Mouse (Mus musculus) neural tube, embryonic 13.5 days (tissue): ENCODE measurements around the gene Diaph3. TPM values are rescaled to one million over a fixed set of nuclear protein-coding genes. Genes with fewer than 3 reads are reported as not detected.
A peak's percentile ranks its signal among the peaks of the same experiment; 100 is the strongest.

Source experiments
- ATAC-seq: fragments of 200-750 bp; cut with Nextera tagmentation; 2 replicates; pipeline ENCODE4 v1.8.0; 2017; ENCODE audit warnings: low read depth, mild to moderate bottlenecking, moderate TSS enrichment, moderate library complexity
- H3K27ac ChIP-seq: fragments of 300-500 bp; sonication (generic); replicated peaks from 2 replicates; pipeline ENCODE4 v1.5.1; 2015; ENCODE audit warnings: moderate library complexity, mild to moderate bottlenecking, inconsistent platforms
- H3K27me3 ChIP-seq: fragments of 300-500 bp; sonication (generic); 2 replicates; pipeline ENCODE4 v1.6.1; 2015; ENCODE audit warnings: mild to moderate bottlenecking, inconsistent platforms
- H3K36me3 ChIP-seq: fragments of 300-500 bp; sonication (generic); 2 replicates; pipeline ENCODE4 v1.6.1; 2015; ENCODE audit warnings: mild to moderate bottlenecking, inconsistent platforms
- H3K4me1 ChIP-seq: fragments of 300-500 bp; sonication (generic); replicated peaks from 2 replicates; pipeline ENCODE4 v1.6.1; 2015; ENCODE audit warnings: inconsistent platforms
- H3K4me2 ChIP-seq: fragments of 300-500 bp; sonication (generic); 2 replicates; pipeline ENCODE4 v1.6.1; 2015; ENCODE audit warnings: inconsistent platforms, mild to moderate bottlenecking, moderate library complexity
- H3K4me3 ChIP-seq: fragments of 300-500 bp; sonication (generic); 2 replicates; pipeline ENCODE4 v1.5.1; 2015; ENCODE audit warnings: mild to moderate bottlenecking, inconsistent platforms
- H3K9ac ChIP-seq: fragments of 300-500 bp; sonication (generic); 2 replicates; pipeline ENCODE4 v1.6.1; 2015; ENCODE audit warnings: moderate library complexity, mild to moderate bottlenecking, inconsistent platforms
- H3K9me3 ChIP-seq: fragments of 300-500 bp; sonication (generic); 2 replicates; pipeline ENCODE4 v1.6.1; 2016; ENCODE audit warnings: inconsistent platforms
- WGBS: fragments of 180-500 bp; shearing (Covaris S2); methylation state at CpG from one replicate; pipeline ENCODE4 v1.1.7; 2015; 5-methylcytosine and 5-hydroxymethylcytosine counted together
- polyA plus RNA-seq: library from polyadenylated mRNA; unstranded; fragments of >200 nt; fragmentation: Nextera tagmentation; extraction: Ambion mirVana; gene quantifications from 2 replicates; pipeline ENCODE4 v1.2.1, GENCODE M21; 2015

Gene Diaph3
- polyA plus RNA-seq, 1 experiment from 2014 or later, result 3.0 TPM

DNA sequence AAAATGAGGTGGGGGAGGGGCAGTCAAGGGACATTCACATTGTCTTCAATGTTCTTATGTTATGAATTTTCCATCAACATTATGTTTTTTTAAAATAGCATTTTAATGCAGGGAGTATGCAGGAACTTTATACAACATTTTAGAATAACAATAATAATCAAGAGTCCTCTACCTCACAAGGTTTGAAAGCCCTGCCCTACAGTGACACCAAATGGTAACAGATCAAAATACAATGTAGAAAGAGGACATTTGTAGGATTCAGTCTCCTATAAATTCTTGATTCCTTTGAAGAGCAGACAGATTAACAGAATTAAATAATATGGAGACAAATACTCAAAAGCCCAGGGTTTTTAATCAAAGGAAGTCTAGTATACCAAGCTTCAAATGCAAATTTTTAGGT lies 242.1 kb downstream of the Diaph3 start:
- Histone ChIP-seq H3K27ac (no peak overlapping the region), H3K9ac (no peak overlapping the region), H3K9me3 (no peaks in the 10 kb centered on the region), H3K27me3 (no peaks in the 10 kb centered on the region), H3K4me1 (no peaks in the 10 kb centered on the region), H3K4me2 (no peak overlapping the region), H3K4me3 (no peak overlapping the region), H3K36me3 (no peaks in the 10 kb centered on the region)
- ATAC-seq, result no peak

DNA sequence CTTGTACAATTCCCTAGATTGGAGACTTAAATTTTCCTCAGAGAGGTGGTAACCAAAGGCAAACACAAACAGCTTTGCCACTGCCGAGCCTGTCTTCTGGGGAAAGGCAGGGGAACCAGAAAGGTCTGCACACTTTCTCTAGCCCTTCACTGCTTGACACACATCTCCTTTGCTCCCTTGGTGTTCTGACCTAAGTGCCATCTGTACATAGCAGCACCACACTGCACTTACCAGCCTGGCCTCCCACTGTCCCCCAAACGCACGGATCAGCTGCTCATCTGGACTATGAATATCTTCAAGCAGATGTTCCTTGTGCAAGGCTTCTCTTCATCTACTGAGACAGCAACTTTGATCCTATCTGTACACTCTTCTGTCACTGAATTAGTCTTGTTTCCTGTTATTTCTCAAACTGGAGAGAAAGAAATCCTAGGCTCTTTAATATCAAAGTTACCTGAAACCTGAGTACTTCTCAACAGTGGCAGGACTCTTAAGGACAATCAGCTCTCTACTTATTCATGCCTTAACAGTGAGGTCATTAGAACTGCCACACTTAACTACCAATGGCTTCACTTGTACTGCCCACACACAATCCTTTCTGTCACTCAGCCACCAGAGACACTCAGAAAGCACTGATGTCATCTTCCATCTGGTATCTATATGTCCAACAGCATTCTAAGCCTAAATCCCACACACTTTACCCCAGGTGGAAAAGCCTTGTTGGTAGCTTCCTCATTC lies 251.8 kb downstream of the Diaph3 start:
- Histone ChIP-seq H3K4me3 (no peak overlapping the region), H3K9me3 (no peaks in the 10 kb centered on the region), H3K9ac (no peak overlapping the region), H3K27ac (no peak overlapping the region), H3K4me2 (no peak overlapping the region), H3K27me3 (no peaks in the 10 kb centered on the region), H3K36me3 (no peaks in the 10 kb centered on the region), H3K4me1 (no peaks in the 10 kb centered on the region)
- no peak for ATAC-seq
- 85% methylated on average over 3 of the region's 3 CpGs for WGBS

DNA sequence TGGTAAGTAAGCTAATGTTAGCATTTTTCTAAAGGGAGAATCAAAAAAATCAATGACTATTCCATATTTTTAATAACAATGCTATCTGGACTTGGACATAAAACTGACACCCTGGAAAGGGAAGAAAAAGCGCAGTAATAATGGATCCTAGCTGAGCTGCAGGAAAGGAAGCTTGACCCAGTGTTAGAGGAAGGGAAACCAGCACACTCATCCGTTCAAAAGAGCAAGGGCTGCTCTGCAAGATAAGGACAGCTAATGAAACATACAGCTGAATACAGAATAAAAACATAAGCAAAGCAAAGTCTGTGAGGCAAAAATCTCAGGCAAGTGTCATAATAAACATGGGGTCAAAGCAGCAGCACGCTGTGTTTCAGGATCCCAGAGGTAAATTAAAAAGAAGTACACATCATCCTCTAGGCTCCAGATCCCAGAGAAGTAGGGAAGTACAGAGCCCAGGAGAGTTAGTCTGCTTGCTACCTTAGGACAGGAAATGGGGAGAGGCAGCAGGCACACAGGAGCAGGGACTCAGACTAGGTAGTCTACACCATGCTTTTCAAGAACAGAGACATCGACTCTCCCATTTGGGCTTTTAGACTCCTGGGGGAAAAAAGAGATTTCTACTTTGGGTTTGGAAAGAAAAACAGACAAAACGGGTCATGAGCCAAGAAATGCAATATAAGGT lies 255.5 kb downstream of the Diaph3 start:
- no peak overlapping the region for H3K27ac ChIP-seq
- no peak overlapping the region for H3K4me2 ChIP-seq
- no peaks in the 10 kb centered on the region for H3K27me3 ChIP-seq
- H3K4me1 ChIP-seq, result no peaks in the 10 kb centered on the region
- ATAC-seq, result no peak
- WGBS, result 85% methylated on average over 5 of the region's 5 CpGs
- no peaks in the 10 kb centered on the region for H3K36me3 ChIP-seq
- H3K9ac ChIP-seq, result no peak overlapping the region
- no peak overlapping the region for H3K4me3 ChIP-seq
- H3K9me3 ChIP-seq, result no peaks in the 10 kb centered on the region

DNA sequence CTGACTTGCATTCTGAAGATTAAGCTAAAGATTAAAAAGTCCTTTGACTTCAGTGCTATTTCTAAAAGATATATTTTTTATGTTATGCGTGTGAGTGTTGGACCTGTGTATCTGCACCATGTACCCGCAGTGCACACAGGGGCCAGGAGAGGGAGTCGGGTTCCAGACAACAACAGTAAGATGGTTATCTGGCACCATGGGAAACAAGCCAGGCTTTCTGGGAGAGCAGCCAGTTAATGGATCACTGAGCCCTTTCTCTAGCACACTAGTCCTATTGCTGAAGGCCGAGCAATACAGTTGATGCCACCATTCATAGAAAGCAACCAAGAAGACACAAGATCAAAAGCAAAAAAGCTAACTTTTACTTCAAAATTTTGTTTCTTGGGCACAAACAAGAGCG lies 271.5 kb downstream of the Diaph3 start:
- H3K27me3 ChIP-seq, result no peaks in the 10 kb centered on the region
- peak; percentile 65; the same call in 1 of the 2 replicates for ATAC-seq
- H3K4me1 ChIP-seq, result 0 out of 2 replicates have a peak, but pooled peaks cover 4% of the 10 kb centered on the region
- no peaks in the 10 kb centered on the region for H3K9me3 ChIP-seq
- no peak overlapping the region for H3K27ac ChIP-seq
- no peaks in the 10 kb centered on the region for H3K36me3 ChIP-seq
- no peak overlapping the region for H3K4me2 ChIP-seq
- H3K4me3 ChIP-seq, result no peak overlapping the region
- WGBS, result 87% methylated on average over 5 of the region's 5 CpGs
- no peak overlapping the region for H3K9ac ChIP-seq

DNA sequence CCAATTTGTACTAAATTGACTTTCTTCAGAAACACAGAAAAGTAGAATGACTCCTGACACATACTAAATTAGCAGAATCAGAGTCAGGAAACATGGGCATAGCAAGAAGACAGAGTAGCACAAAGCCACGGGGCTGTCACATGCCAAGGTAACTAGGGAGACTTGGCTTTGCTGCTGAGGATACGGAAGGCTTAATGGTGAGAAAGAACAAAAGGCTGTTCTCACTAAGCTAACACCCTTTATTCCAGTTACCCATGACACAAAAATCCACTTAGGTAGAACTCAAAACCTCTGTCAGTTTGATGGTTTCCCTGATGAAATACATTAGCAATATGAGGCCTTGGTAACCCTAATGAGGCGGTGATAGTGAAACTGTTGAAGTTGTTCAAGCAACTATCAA lies 273.9 kb downstream of the Diaph3 start:
- Histone ChIP-seq H3K27ac (no peak overlapping the region), H3K4me2 (no peak overlapping the region), H3K36me3 (no peaks in the 10 kb centered on the region), H3K27me3 (no peaks in the 10 kb centered on the region), H3K9ac (no peak overlapping the region), H3K9me3 (no peaks in the 10 kb centered on the region), H3K4me1 (0 out of 2 replicates have a peak, but pooled peaks cover 4% of the 10 kb centered on the region), H3K4me3 (no peak overlapping the region)
- 52% methylated on average over 3 of the region's 3 CpGs for WGBS
- ATAC-seq, result peak; percentile 40; the same call in 1 of the 2 replicates

- 91% methylated on average over 3 of the region's 3 CpGs for WGBS
- no peak for ATAC-seq
- H3K4me1 ChIP-seq, result 0 out of 2 replicates have a peak, but pooled peaks cover 4% of the 10 kb centered on the region
- H3K27me3 ChIP-seq, result no peaks in the 10 kb centered on the region
- H3K4me2 ChIP-seq, result no peak overlapping the region
- no peak overlapping the region for H3K4me3 ChIP-seq
- H3K27ac ChIP-seq, result no peak overlapping the region
- H3K9me3 ChIP-seq, result no peaks in the 10 kb centered on the region
- no peaks in the 10 kb centered on the region for H3K36me3 ChIP-seq
- H3K9ac ChIP-seq, result no peak overlapping the region
Observed at GRCm38 (mm10) chr14:86864053-86864452, 277.0 kb downstream of the Diaph3 start.

- no peak overlapping the region for H3K9ac ChIP-seq
- H3K4me3 ChIP-seq, result no peak overlapping the region
- no peaks in the 10 kb centered on the region for H3K27me3 ChIP-seq
- 0 out of 2 replicates have a peak, but pooled peaks cover 2% of the 10 kb centered on the region for H3K4me1 ChIP-seq
- no peak overlapping the region for H3K4me2 ChIP-seq
- no peak overlapping the region for H3K27ac ChIP-seq
- H3K36me3 ChIP-seq, result no peaks in the 10 kb centered on the region
- no peaks in the 10 kb centered on the region for H3K9me3 ChIP-seq
- 84% methylated on average over 11 of the region's 11 CpGs for WGBS
- no peak for ATAC-seq
Observed at GRCm38 (mm10) chr14:86861277-86861946, 279.6 kb downstream of the Diaph3 start.

- H3K9ac ChIP-seq, result no peak overlapping the region
- ATAC-seq, result no peak
- H3K4me1 ChIP-seq, result no peaks in the 10 kb centered on the region
- H3K4me3 ChIP-seq, result no peak overlapping the region
- WGBS, result 86% methylated on average over 4 of the region's 4 CpGs
- no peak overlapping the region for H3K4me2 ChIP-seq
- no peaks in the 10 kb centered on the region for H3K27me3 ChIP-seq
- H3K36me3 ChIP-seq, result no peaks in the 10 kb centered on the region
- no peaks in the 10 kb centered on the region for H3K9me3 ChIP-seq
- no peak overlapping the region for H3K27ac ChIP-seq
Observed at GRCm38 (mm10) chr14:86847154-86847810, 293.8 kb downstream of the Diaph3 start.

DNA sequence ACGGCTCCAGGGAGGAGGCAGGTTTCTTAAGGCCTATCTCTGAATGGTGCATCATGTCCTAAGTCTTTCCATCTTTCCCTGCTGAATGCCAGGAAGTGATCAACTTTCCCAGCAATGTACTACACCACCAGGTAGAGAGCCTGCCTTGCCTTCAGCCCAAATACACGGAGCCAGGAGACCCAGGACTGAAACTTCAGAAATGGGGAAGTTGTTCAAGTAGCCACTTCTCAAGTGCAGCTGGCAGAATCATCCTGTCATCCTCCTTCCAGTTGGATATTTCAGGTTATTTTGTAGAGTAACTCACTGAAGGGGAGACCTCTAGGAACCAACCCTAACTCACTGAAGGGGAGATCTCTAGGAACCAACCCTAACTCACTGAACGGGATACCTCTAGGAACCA lies 297.0 kb downstream of the Diaph3 start:
- H3K4me2 ChIP-seq, result no peak overlapping the region
- H3K27ac ChIP-seq, result no peak overlapping the region
- no peak for ATAC-seq
- no peak overlapping the region for H3K4me3 ChIP-seq
- no peaks in the 10 kb centered on the region for H3K27me3 ChIP-seq
- no peaks in the 10 kb centered on the region for H3K36me3 ChIP-seq
- H3K9ac ChIP-seq, result no peak overlapping the region
- 90% methylated on average over 3 of the region's 3 CpGs for WGBS
- no peaks in the 10 kb centered on the region for H3K9me3 ChIP-seq
- no peaks in the 10 kb centered on the region for H3K4me1 ChIP-seq

DNA sequence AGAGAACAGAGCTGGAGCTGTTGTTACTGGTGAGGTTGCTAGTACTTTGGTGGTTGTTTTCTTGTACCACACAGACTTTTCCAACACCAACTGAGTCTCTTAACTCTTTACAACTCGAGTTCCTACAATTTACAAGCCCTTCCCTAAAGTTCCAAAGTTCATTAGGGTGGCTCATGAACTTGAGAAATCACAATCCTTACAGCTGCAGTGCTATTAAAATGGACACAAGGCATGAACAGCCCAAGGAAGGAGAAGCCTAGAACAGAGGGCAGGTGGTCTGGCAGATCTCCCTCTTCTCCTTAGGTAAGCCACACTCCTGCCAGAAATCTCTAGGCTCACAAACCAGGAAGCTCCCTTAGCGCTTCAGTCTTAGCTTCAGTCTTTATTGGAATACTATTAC lies 303.4 kb downstream of the Diaph3 start:
- no peak for ATAC-seq
- no peak overlapping the region for H3K4me2 ChIP-seq
- H3K4me3 ChIP-seq, result no peak overlapping the region
- H3K27ac ChIP-seq, result no peak overlapping the region
- H3K9ac ChIP-seq, result no peak overlapping the region
- no peaks in the 10 kb centered on the region for H3K4me1 ChIP-seq
- no peaks in the 10 kb centered on the region for H3K9me3 ChIP-seq
- H3K36me3 ChIP-seq, result no peaks in the 10 kb centered on the region
- no peaks in the 10 kb centered on the region for H3K27me3 ChIP-seq
- WGBS, result 52% methylated on average over 2 of the region's 2 CpGs

DNA sequence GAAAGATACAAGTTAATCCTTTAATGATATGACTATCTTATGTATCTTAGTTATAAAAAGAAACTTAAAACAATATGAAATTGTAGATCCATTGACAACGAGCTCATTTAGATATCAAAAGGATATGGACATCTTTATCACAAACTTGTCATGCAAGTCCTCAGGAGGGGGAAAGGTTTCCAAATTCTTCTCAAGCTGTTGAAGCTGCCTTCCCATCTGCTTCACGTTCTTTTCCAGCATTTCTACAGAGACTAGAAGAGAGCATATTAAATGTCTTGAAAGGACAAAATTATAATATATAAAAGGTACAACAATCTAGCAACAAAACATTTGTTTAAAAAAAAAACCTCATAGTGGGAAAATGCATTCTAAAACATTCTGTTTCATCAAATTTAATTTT lies 306.2 kb downstream of the Diaph3 start:
- no peaks in the 10 kb centered on the region for H3K9me3 ChIP-seq

DNA sequence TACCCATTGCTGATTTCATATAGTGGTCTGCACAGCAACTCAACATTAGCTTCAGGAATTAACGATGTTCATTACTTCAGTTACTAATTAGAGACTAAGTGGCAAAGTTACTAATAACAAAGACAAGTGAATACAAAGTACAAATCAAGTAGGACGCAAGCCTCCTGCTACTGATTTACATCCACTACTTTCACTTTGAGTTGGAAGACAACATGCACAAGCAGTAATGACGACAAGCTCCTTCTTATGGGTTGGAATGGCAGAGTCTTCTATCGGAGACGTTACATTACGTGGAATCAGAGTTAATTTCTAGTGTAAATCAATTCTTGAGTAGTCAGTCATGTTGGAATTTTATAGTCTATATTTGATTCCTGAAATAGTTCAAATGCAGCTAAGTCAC lies 306.8 kb downstream of the Diaph3 start:
- ATAC-seq, result no peak

More for the DNA sequence above, 306.2 kb downstream of the Diaph3 start:
- WGBS, result 94% methylated on average over 2 of the region's 2 CpGs
- H3K27ac ChIP-seq, result no peak overlapping the region
- H3K4me1 ChIP-seq, result no peaks in the 10 kb centered on the region
- ATAC-seq, result no peak
- H3K36me3 ChIP-seq, result no peaks in the 10 kb centered on the region
- H3K4me3 ChIP-seq, result no peak overlapping the region
- no peaks in the 10 kb centered on the region for H3K27me3 ChIP-seq
- no peak overlapping the region for H3K9ac ChIP-seq
- no peak overlapping the region for H3K4me2 ChIP-seq

More for the DNA sequence above, 306.8 kb downstream of the Diaph3 start:
- Histone ChIP-seq H3K27ac (no peak overlapping the region), H3K4me1 (no peaks in the 10 kb centered on the region), H3K9me3 (no peaks in the 10 kb centered on the region), H3K4me2 (no peak overlapping the region), H3K27me3 (no peaks in the 10 kb centered on the region), H3K4me3 (no peak overlapping the region), H3K36me3 (no peaks in the 10 kb centered on the region), H3K9ac (no peak overlapping the region)
- 89% methylated on average over 6 of the region's 6 CpGs for WGBS
